Mouse (Mus musculus) cerebellum, adult 2 months (tissue): ENCODE measurements around the gene Sfrp4.

ENCODE experiments used
- CTCF ChIP-seq: fragments of 200-500 bp; IDR thresholded peaks from 2 replicates; pipeline ENCODE4 v1.5.1; 2011; ENCODE audit warnings: low read depth, mild to moderate bottlenecking, control low read depth, low read length, moderate library complexity, borderline replicate concordance; ENCODE audit not compliant: insufficient read depth
- POLR2A ChIP-seq: fragments of 200-500 bp; IDR thresholded peaks from 2 replicates; pipeline ENCODE4 v1.6.1; 2011; ENCODE audit warnings: low read length, control low read depth, borderline replicate concordance; ENCODE audit not compliant: insufficient read depth

GRCm38 (mm10) chr13:19674025-19674424 lies 51.1 kb downstream of the Sfrp4 start:
- TF ChIP-seq CTCF (no peak), POLR2A (no peak)
